Mouse (Mus musculus) thymus, adult 2 months (tissue): Measurements from ENCODE around the gene Teddm1b.
"Not testable (repeated sequence)": the region's sequence is repeated elsewhere in the genome, so short reads cannot be mapped to it uniquely, and the experiment has no call there.

Source experiments
- CTCF ChIP-seq: fragments of 200-500 bp; IDR thresholded peaks from 2 replicates; pipeline ENCODE4 v1.5.1; 2012; ENCODE audit warnings: mild to moderate bottlenecking, control low read depth, low read length, moderate library complexity, borderline replicate concordance; ENCODE audit not compliant: control insufficient read depth, poor library complexity, insufficient read depth; ENCODE audit errors: extremely low read depth
- POLR2A ChIP-seq: fragments of 200-500 bp; IDR thresholded peaks from 2 replicates; pipeline ENCODE4 v1.6.1; 2012; ENCODE audit warnings: mild to moderate bottlenecking, low read length, control low read depth, moderate library complexity; ENCODE audit not compliant: control insufficient read depth, poor library complexity, insufficient read depth; ENCODE audit errors: extremely low read depth

- TF ChIP-seq POLR2A, CTCF: not testable (repeated sequence)
Measured at GRCm38 (mm10) chr1:153880391-153880790, 6.2 kb downstream of the Teddm1b start.
